Mouse (Mus musculus): ENCODE measurements around the gene Gm10134. TPM values are rescaled to one million over a fixed set of nuclear protein-coding genes. Genes with fewer than 3 reads are reported as not detected.

Gm10134 gene
- polyA plus RNA-seq, 1 experiment: not detected

- no peak for TF ChIP-seq POLR2A (IDR thresholded peaks at IDR 0.05; ENCODE audit: low read depth, low read length)
- H3K27ac ChIP-seq (ENCODE audit: insufficient read depth, low read length): no peak overlapping the region
- H3K4me3 ChIP-seq (ENCODE audit: insufficient read depth, low read length): no peak overlapping the region
- H3K4me1 ChIP-seq (ENCODE audit: control insufficient read depth, insufficient read depth, low read length): peaks cover 30% of the 10 kb centered on the region
Observed at GRCm38 (mm10) chr2:28537634-28537920, 31.7 kb downstream of the Gm10134 start.

GRCm38 (mm10) chr2:28537995-28538816, 32.3 kb downstream of the Gm10134 start:
- no peak overlapping the region; the same call in 1 of the 2 replicates for H3K27ac ChIP-seq (ENCODE audit: insufficient read depth, low read length)
- TF ChIP-seq CTCF (IDR thresholded peaks at IDR 0.05; ENCODE audit: borderline replicate concordance, insufficient read depth, low read length): no peak
- no peak for TF ChIP-seq POLR2A (IDR thresholded peaks at IDR 0.05; ENCODE audit: low read depth, low read length)
- peaks cover 26% of the 10 kb centered on the region for H3K4me1 ChIP-seq (ENCODE audit: control insufficient read depth, insufficient read depth, low read length)
- no peak overlapping the region for H3K4me3 ChIP-seq (ENCODE audit: insufficient read depth, low read length)

- Histone ChIP-seq H3K4me3 (ENCODE audit: insufficient read depth, low read length) (no peak overlapping the region), H3K4me1 (ENCODE audit: control insufficient read depth, insufficient read depth, low read length) (peaks cover 26% of the 10 kb centered on the region), H3K27ac (ENCODE audit: insufficient read depth, low read length) (peak overlapping the region; percentile 28)
- TF ChIP-seq POLR2A (IDR thresholded peaks at IDR 0.05; ENCODE audit: low read depth, low read length): no peak
- no peak for TF ChIP-seq CTCF (IDR thresholded peaks at IDR 0.05; ENCODE audit: borderline replicate concordance, insufficient read depth, low read length)
Observed at GRCm38 (mm10) chr2:28538817-28539128, 32.9 kb downstream of the Gm10134 start.

- TF ChIP-seq CTCF (IDR thresholded peaks at IDR 0.05; ENCODE audit: borderline replicate concordance, insufficient read depth, low read length) (no peak), POLR2A (IDR thresholded peaks at IDR 0.05; ENCODE audit: low read depth, low read length) (no peak; the same call in 1 of the 2 replicates)
- Histone ChIP-seq H3K4me3 (ENCODE audit: insufficient read depth, low read length) (no peak overlapping the region), H3K27ac (ENCODE audit: insufficient read depth, low read length) (peak overlapping the region; percentile 28), H3K4me1 (ENCODE audit: control insufficient read depth, insufficient read depth, low read length) (peaks cover 26% of the 10 kb centered on the region)
Observed at GRCm38 (mm10) chr2:28539206-28539605, 33.3 kb downstream of the Gm10134 start.

GRCm38 (mm10) chr2:28539949-28540348, 34.1 kb downstream of the Gm10134 start:
- Histone ChIP-seq H3K27ac (ENCODE audit: insufficient read depth, low read length) (no peak overlapping the region), H3K4me3 (ENCODE audit: insufficient read depth, low read length) (no peak overlapping the region), H3K4me1 (ENCODE audit: control insufficient read depth, insufficient read depth, low read length) (peaks cover 25% of the 10 kb centered on the region)
- TF ChIP-seq CTCF (IDR thresholded peaks at IDR 0.05; ENCODE audit: borderline replicate concordance, insufficient read depth, low read length): no peak
- TF ChIP-seq POLR2A (IDR thresholded peaks at IDR 0.05; ENCODE audit: low read depth, low read length): no peak

- H3K27ac ChIP-seq (ENCODE audit: insufficient read depth, low read length): no peak overlapping the region
- no peak for TF ChIP-seq POLR2A (IDR thresholded peaks at IDR 0.05; ENCODE audit: low read depth, low read length)
- TF ChIP-seq CTCF (IDR thresholded peaks at IDR 0.05; ENCODE audit: borderline replicate concordance, insufficient read depth, low read length): no peak
- H3K4me1 ChIP-seq (ENCODE audit: control insufficient read depth, insufficient read depth, low read length): peaks cover 19% of the 10 kb centered on the region
Observed at GRCm38 (mm10) chr2:28540587-28541227, 34.8 kb downstream of the Gm10134 start.

GRCm38 (mm10) chr2:28543894-28544293, 38.0 kb downstream of the Gm10134 start:
- Histone ChIP-seq H3K4me3 (ENCODE audit: insufficient read depth, low read length) (no peak overlapping the region), H3K4me1 (ENCODE audit: control insufficient read depth, insufficient read depth, low read length) (peaks cover 14% of the 10 kb centered on the region), H3K27ac (ENCODE audit: insufficient read depth, low read length) (no peak overlapping the region)
- no peak for TF ChIP-seq CTCF (IDR thresholded peaks at IDR 0.05; ENCODE audit: borderline replicate concordance, insufficient read depth, low read length)
- TF ChIP-seq POLR2A (IDR thresholded peaks at IDR 0.05; ENCODE audit: low read depth, low read length): no peak

More at GRCm38 (mm10) chr2:28540587-28541227, 34.8 kb downstream of the Gm10134 start:
- H3K4me3 ChIP-seq (ENCODE audit: insufficient read depth, low read length): no peak overlapping the region

- no peak for TF ChIP-seq CTCF (IDR thresholded peaks at IDR 0.05; ENCODE audit: borderline replicate concordance, insufficient read depth, low read length)
- no peak for TF ChIP-seq POLR2A (IDR thresholded peaks at IDR 0.05; ENCODE audit: low read depth, low read length)
- Histone ChIP-seq H3K27ac (ENCODE audit: insufficient read depth, low read length) (no peak overlapping the region), H3K4me1 (ENCODE audit: control insufficient read depth, insufficient read depth, low read length) (peaks cover 2% of the 10 kb centered on the region; the same call in 1 of the 2 replicates), H3K4me3 (ENCODE audit: insufficient read depth, low read length) (no peak overlapping the region)
Observed at GRCm38 (mm10) chr2:28545976-28546375, 40.1 kb downstream of the Gm10134 start.

GRCm38 (mm10) chr2:28546560-28546959, 40.7 kb downstream of the Gm10134 start:
- no peak for TF ChIP-seq POLR2A (IDR thresholded peaks at IDR 0.05; ENCODE audit: low read depth, low read length)
- TF ChIP-seq CTCF (IDR thresholded peaks at IDR 0.05; ENCODE audit: borderline replicate concordance, insufficient read depth, low read length): no peak

More at GRCm38 (mm10) chr2:28546560-28546959, 40.7 kb downstream of the Gm10134 start:
- Histone ChIP-seq H3K27ac (ENCODE audit: insufficient read depth, low read length) (no peak overlapping the region), H3K4me3 (ENCODE audit: insufficient read depth, low read length) (no peak overlapping the region), H3K4me1 (ENCODE audit: control insufficient read depth, insufficient read depth, low read length) (no peaks in the 10 kb centered on the region; the same call in 1 of the 2 replicates)

Data from embryonic fibroblast, embryonic 13.5 days (primary cell).